Mouse (Mus musculus): ENCODE data around the gene Meis1. TPM values are rescaled to one million over a fixed set of nuclear protein-coding genes. Genes with fewer than 3 reads are reported as not detected.

Meis1 gene
- total RNA-seq, 2 experiments from 2014 or later, result 26.5 to 31.4 TPM

DNA sequence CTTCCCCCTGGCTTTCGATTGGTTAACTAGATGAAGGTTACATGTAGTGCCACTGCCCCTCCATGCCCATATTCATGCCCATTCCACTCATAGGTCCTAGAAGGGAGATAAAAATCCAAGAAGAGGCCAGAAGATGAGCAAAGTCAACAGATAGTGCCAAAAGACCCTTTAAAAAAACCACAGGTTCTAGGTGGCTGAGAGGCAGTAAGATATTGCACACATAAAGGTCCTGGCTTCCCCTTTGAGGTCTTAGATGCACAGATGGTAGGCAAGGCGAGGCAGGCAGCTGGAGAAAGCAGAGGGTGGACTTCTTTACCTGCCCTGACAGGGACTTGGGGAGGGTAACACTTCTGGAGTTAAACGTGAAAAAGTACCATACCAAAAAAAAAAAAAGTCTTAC is 134.8 kb downstream of the Meis1 start:
- intact Hi-C loops (cut with DNase I), result no loop called here
- DNase-seq (ENCODE audit: low spot score), result no peak

DNA sequence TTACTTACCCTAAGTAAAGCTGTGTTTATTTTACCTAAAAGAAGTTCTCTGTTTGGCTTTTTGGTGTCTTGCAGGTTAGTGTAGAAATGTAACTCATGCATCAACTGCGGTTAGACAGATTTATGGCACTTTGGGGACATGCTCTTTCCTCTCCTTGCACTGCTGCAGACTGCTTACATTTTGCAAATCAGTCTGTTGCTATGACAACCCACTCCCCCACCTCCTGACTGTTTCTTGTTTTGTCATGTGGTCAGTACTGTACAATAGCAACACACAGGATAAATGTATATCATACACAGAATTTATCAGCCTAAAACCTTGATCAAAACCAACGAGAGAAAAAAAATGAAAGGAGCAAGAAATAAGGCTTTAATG is 135.3 kb downstream of the Meis1 start:
- DNase-seq (ENCODE audit: low spot score), result no peak
- intact Hi-C loops (cut with DNase I), result no loop called here

- no peak for DNase-seq (ENCODE audit: low spot score)
- intact Hi-C loops (cut with DNase I), result no loop called here
These were observed 135.9 kb downstream of the Meis1 start for GRCm38 (mm10) chr11:18882747-18883506.

DNA sequence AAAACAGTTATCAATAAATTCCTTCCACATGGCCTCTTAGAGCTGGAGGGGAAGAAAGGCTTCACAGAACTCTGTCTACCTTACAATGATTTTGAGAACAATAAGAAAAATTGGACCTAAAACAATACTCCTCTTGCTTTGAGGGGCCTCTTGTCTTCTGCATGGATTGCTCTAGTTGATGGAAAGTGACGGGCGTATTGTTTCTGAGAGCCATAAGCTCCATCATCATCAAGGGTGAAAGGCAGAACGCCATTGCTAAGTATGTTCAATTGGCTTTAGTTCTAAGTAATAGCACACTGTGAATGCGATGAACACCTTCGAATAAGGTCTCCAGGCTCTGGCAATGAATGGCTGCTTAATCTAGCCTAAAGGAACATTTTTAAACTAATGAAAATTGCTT is 136.5 kb downstream of the Meis1 start:
- DNase-seq (ENCODE audit: low spot score), result no peak
- intact Hi-C loops (cut with DNase I), result no loop called here

GRCm38 (mm10) chr11:18880806-18881205 is 138.0 kb downstream of the Meis1 start:
- intact Hi-C loops (cut with DNase I), result no loop called here
- no peak for DNase-seq (ENCODE audit: low spot score)

DNA sequence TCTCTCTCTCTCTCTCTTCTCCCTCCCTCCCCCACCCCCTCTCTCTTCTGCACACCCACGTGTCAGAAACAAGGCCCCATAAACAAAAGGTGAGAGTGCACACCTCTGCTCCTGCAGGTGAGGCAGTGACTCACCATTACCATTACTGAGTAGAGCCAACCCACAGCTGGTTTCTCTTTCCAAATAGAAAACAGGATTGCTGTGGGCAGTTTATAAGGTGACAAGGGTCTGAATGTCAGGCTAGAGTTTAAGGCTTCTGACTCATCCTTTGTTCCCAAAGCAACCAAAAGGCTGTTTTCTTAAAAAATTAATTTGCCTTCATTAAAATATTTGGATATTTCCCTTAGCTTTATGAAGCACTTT is 139.3 kb downstream of the Meis1 start:
- no peak for DNase-seq (ENCODE audit: low spot score)
- intact Hi-C loops (cut with DNase I), result loop anchor here (2.0 to 10.0 kb wide), 5 partner anchors 79 to 1192 kb away; no protein-coding TSS in a partner anchor

- intact Hi-C loops (cut with DNase I), result loop anchor here (2.0 to 10.0 kb wide), 5 partner anchors 80 to 1192 kb away; no protein-coding TSS in a partner anchor
- no peak for DNase-seq (ENCODE audit: low spot score)
These were observed 139.9 kb downstream of the Meis1 start for GRCm38 (mm10) chr11:18878748-18879455.

DNA sequence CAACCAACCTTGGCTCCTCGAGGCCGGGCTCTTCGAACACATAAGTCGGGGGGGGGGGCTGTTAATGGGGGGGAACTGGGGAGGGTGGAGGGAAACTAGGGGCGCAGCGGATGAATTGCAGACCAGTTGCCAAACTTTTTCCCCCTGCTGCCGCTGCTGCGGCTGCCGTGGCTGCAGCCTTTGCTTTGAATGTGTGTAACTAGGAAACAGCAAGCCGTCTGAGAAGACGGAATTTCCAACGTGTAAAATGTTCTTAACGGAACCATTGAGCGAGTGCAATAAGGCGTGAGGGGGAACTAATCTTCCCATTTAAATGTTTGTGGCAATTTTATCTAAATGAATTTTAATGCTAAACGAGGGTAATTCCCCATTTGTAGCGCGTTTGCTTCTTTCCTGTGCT is 140.8 kb downstream of the Meis1 start:
- intact Hi-C loops (cut with DNase I), result loop anchor here (2.0 to 10.0 kb wide), 5 partner anchors 81 to 1191 kb away; no protein-coding TSS in a partner anchor
- DNase-seq (ENCODE audit: low spot score), result no peak

GRCm38 (mm10) chr11:18877626-18878011 is 141.2 kb downstream of the Meis1 start:
- intact Hi-C loops (cut with DNase I), result loop anchor here (2.0 to 10.0 kb wide), 5 partner anchors 81 to 1190 kb away; no protein-coding TSS in a partner anchor

GRCm38 (mm10) chr11:18876886-18877625 is 141.7 kb downstream of the Meis1 start:
- DNase-seq (ENCODE audit: low spot score), result no peak
- intact Hi-C loops (cut with DNase I), result loop anchor here (5.0 to 10.0 kb wide), 3 partner anchors 328 to 1190 kb away; no protein-coding TSS in a partner anchor

More at GRCm38 (mm10) chr11:18877626-18878011, 141.2 kb downstream of the Meis1 start:
- DNase-seq (ENCODE audit: low spot score), result peak; percentile 25

GRCm38 (mm10) chr11:18875911-18876885 is 142.6 kb downstream of the Meis1 start:
- no peak for DNase-seq (ENCODE audit: low spot score)
- intact Hi-C loops (cut with DNase I), result loop anchor here (2.0 to 10.0 kb wide), 4 partner anchors 149 to 1189 kb away; no protein-coding TSS in a partner anchor

DNA sequence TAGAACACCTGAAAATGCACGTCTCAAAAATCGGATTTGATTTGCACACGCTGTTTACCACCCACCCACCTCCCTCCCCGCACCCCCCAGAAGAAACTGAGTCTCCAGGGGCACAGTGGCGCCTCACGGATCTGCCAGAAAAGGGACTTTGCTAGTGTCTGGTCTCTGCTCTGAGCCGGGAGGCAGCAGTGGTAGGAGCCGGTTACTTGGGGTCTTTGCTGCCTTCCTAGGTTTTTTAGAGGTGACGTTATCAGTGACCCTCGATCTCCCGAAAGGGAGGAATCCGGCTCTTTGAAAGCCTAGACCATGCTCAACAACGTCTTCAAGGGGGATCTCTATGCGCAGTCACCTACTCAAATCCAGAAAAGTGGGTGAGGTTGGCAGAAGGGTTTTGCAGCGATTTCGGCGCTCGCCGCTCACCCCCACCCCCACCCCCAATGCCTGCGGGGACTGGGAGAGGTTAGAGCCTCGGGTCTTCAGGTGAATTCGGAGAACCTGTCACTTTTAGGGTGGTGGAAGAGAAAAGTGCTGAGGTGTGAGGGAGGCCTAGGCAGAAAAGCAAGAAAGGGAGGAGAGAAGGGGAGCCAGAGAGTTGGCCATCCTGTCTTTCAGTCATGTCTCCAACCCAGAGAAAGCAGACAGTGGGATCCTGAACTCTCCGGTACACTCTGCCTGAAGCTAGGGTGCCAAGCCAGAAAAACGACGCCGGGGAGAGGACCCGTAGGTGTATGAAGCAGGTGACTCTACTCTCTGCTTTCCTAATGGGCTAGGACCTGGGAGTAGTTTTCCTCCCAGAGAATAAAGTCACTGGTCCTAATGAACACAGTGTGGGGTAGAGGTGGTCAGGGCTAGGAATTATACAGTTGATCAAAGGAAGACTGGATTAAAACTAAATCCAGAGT is 143.5 kb downstream of the Meis1 start:
- DNase-seq (ENCODE audit: low spot score), result no peak
- intact Hi-C loops (cut with DNase I), result loop anchor here (2.0 to 10.0 kb wide), 4 partner anchors 150 to 1188 kb away; no protein-coding TSS in a partner anchor

- intact Hi-C loops (cut with DNase I), result loop anchor here (2.0 to 10.0 kb wide), 4 partner anchors 150 to 862 kb away; no protein-coding TSS in a partner anchor
- DNase-seq (ENCODE audit: low spot score), result no peak
These were observed 144.3 kb downstream of the Meis1 start for GRCm38 (mm10) chr11:18874278-18875000.

- intact Hi-C loops (cut with DNase I), result loop anchor here (2.0 to 10.0 kb wide), 4 partner anchors 151 to 861 kb away; no protein-coding TSS in a partner anchor
- DNase-seq (ENCODE audit: low spot score), result no peak
These were observed 145.1 kb downstream of the Meis1 start for GRCm38 (mm10) chr11:18873451-18874277.

DNA sequence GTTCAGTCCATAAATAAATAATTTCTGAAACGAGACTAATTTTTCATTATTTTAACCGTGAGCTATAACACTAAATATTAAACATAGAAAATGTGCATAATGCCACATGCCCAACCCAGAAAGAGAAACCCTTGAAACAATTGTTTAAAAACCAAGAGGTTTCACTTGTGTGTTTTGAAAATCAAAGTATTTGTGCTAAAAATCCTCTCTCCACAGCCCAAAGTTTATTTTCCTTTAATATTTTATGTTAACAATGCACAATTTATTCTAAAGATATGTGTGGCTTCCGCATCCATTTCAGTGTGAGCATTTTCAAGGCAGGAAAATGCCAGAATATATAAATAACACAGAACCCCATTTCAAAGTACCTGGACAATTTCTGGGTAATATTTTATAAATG is 146.0 kb downstream of the Meis1 start:
- intact Hi-C loops (cut with DNase I), result loop anchor here (5.0 to 10.0 kb wide), 3 partner anchors 332 to 860 kb away; no protein-coding TSS in a partner anchor
- no peak for DNase-seq (ENCODE audit: low spot score)

- intact Hi-C loops (cut with DNase I), result loop anchor here (5.0 to 10.0 kb wide), 3 partner anchors 333 to 860 kb away; no protein-coding TSS in a partner anchor
- DNase-seq (ENCODE audit: low spot score), result no peak
These were observed 146.6 kb downstream of the Meis1 start for GRCm38 (mm10) chr11:18872118-18872751.

All from heart, postnatal 25 days (tissue).